Mouse (Mus musculus): ENCODE results near the gene Tmem80. TPM values are rescaled to one million over a fixed set of nuclear protein-coding genes. Genes with fewer than 3 reads are reported as not detected.

The Tmem80 gene
- total and polyA plus RNA-seq, 3 experiments = 7.4 to 9.9 (median 8.3) TPM

GRCm38 (mm10) chr7:141331990-141332389, 4.5 kb downstream of the Tmem80 start:
- no peaks in the 10 kb centered on the region for H3K27me3 ChIP-seq (replicated peaks)
- H3K9me3 ChIP-seq (replicated peaks; ENCODE audit: low read length) = no peaks in the 10 kb centered on the region
- H3K79me2 ChIP-seq (replicated peaks; ENCODE audit: control insufficient read depth, extremely low read depth, insufficient read depth, poor library complexity, severe bottlenecking) = no peaks in the 10 kb centered on the region
- H3K4me2 ChIP-seq (ENCODE audit: insufficient read depth, low read depth, poor library complexity, severe bottlenecking) = no peak overlapping the region
- H3K4me3 ChIP-seq (replicated peaks in 1 of 3; ENCODE audit: low read depth in 2 of 3, low read length in 2 of 3, poor library complexity in 1 of 3) = no peak overlapping the region
- H3K9ac ChIP-seq (ENCODE audit: insufficient read depth, low read depth) = no peak overlapping the region
- no peak for DNase-seq (ENCODE audit: extremely low read depth)
- dilution Hi-C loops (cut with MboI; ENCODE audit: extremely low pct_ligation_motif_present, extremely low pct_unique_long_range_greater_than_20kb, low sequenced_read_pairs) (no loop called here), in situ Hi-C loops (cut with MboI; ENCODE audit: low pct_ligation_motif_present, low pct_unique_long_range_greater_than_20kb, low sequenced_read_pairs) (no loop called here)
- peaks cover 5 to 14% of the 10 kb centered on the region in 2 experiments for H3K4me1 ChIP-seq (ENCODE audit: control insufficient read depth in 1 of 2, insufficient read depth in 2 of 2)
- H3K27ac ChIP-seq (ENCODE audit: insufficient read depth, low read depth) = no peak overlapping the region
- peaks cover 5 to 41% of the 10 kb centered on the region in 2 experiments for H3K36me3 ChIP-seq (replicated peaks in 1 of 2; ENCODE audit: control insufficient read depth in 1 of 2, insufficient read depth in 1 of 2, low read length in 1 of 2)
- TF ChIP-seq RCOR1 (conservative IDR thresholded peaks at IDR 0.05; ENCODE audit: low read depth, low read length) = no peak
- TF ChIP-seq ZC3H11A (IDR thresholded peaks at IDR 0.05; ENCODE audit: low read depth, low read length) = no peak
- TF ChIP-seq PAX5 (IDR thresholded peaks at IDR 0.05; ENCODE audit: low read length) = no peak

- in situ Hi-C loops (cut with MboI; ENCODE audit: low pct_ligation_motif_present, low pct_unique_long_range_greater_than_20kb, low sequenced_read_pairs) (no loop called here), dilution Hi-C loops (cut with MboI; ENCODE audit: extremely low pct_ligation_motif_present, extremely low pct_unique_long_range_greater_than_20kb, low sequenced_read_pairs) (no loop called here)
- Histone ChIP-seq H3K4me1 (ENCODE audit: control insufficient read depth in 1 of 2, insufficient read depth in 2 of 2) (peaks cover 0 to 4% of the 10 kb centered on the region in 2 experiments; a peak in 1 of 4 replicates), H3K4me2 (ENCODE audit: insufficient read depth, low read depth, poor library complexity, severe bottlenecking) (no peak overlapping the region), H3K27ac (ENCODE audit: insufficient read depth, low read depth) (no peak overlapping the region), H3K79me2 (replicated peaks; ENCODE audit: control insufficient read depth, extremely low read depth, insufficient read depth, poor library complexity, severe bottlenecking) (no peaks in the 10 kb centered on the region), H3K9me3 (replicated peaks; ENCODE audit: low read length) (no peaks in the 10 kb centered on the region), H3K9ac (ENCODE audit: insufficient read depth, low read depth) (no peak overlapping the region), H3K36me3 (replicated peaks in 1 of 2; ENCODE audit: control insufficient read depth in 1 of 2, insufficient read depth in 1 of 2, low read length in 1 of 2) (peaks cover 5 to 39% of the 10 kb centered on the region in 2 experiments), H3K27me3 (replicated peaks) (no peaks in the 10 kb centered on the region), H3K4me3 (replicated peaks in 1 of 3; ENCODE audit: low read depth in 2 of 3, low read length in 2 of 3, poor library complexity in 1 of 3) (no peak overlapping the region)
- TF ChIP-seq NELFE (IDR thresholded peaks at IDR 0.05; ENCODE audit: low read depth, low read length) = no peak
- no peak for TF ChIP-seq GABPA (IDR thresholded peaks at IDR 0.05; ENCODE audit: insufficient replicate concordance, low read depth, low read length)
- no peak for TF ChIP-seq IRF4 (IDR thresholded peaks at IDR 0.05; ENCODE audit: low read depth, low read length)
- TF ChIP-seq ETS1 (conservative IDR thresholded peaks at IDR 0.05; ENCODE audit: low read depth, low read length) = no peak
- no peak for TF ChIP-seq ELF1 (IDR thresholded peaks at IDR 0.05; ENCODE audit: low read depth, low read length)
- TF ChIP-seq BHLHE40 (IDR thresholded peaks at IDR 0.05; ENCODE audit: low read depth, low read length) = no peak
- TF ChIP-seq SMC3 (IDR thresholded peaks at IDR 0.05; ENCODE audit: low read depth, low read length) = no peak
- no peak for TF ChIP-seq USF1 (IDR thresholded peaks at IDR 0.05; ENCODE audit: low read depth, low read length)
- no peak for DNase-seq (ENCODE audit: extremely low read depth)
Observed at GRCm38 (mm10) chr7:141335044-141335579, 7.6 kb downstream of the Tmem80 start.

GRCm38 (mm10) chr7:141335682-141336081, 8.1 kb downstream of the Tmem80 start:
- dilution Hi-C loops (cut with MboI; ENCODE audit: extremely low pct_ligation_motif_present, extremely low pct_unique_long_range_greater_than_20kb, low sequenced_read_pairs) = no loop called here
- peaks cover 5 to 39% of the 10 kb centered on the region in 2 experiments for H3K36me3 ChIP-seq (replicated peaks in 1 of 2; ENCODE audit: control insufficient read depth in 1 of 2, insufficient read depth in 1 of 2, low read length in 1 of 2)
- no peak for DNase-seq (ENCODE audit: extremely low read depth)
- H3K4me1 ChIP-seq (ENCODE audit: control insufficient read depth in 1 of 2, insufficient read depth in 2 of 2) = peaks cover 0 to 4% of the 10 kb centered on the region in 2 experiments; a peak in 1 of 4 replicates
- no peak overlapping the region for H3K27ac ChIP-seq (ENCODE audit: insufficient read depth, low read depth)
- H3K4me3 ChIP-seq (replicated peaks in 1 of 3; ENCODE audit: low read depth in 2 of 3, low read length in 2 of 3, poor library complexity in 1 of 3) = no peak overlapping the region
- H3K79me2 ChIP-seq (replicated peaks; ENCODE audit: control insufficient read depth, extremely low read depth, insufficient read depth, poor library complexity, severe bottlenecking) = no peaks in the 10 kb centered on the region
- H3K9me3 ChIP-seq (replicated peaks; ENCODE audit: low read length) = no peaks in the 10 kb centered on the region
- TF ChIP-seq RAD21 (IDR thresholded peaks at IDR 0.05; ENCODE audit: low read depth, low read length) = no peak
- no peak for TF ChIP-seq KAT2A (IDR thresholded peaks at IDR 0.05; ENCODE audit: insufficient replicate concordance, low read length)
- no peak for TF ChIP-seq CHD1 (IDR thresholded peaks at IDR 0.05; ENCODE audit: low read depth, low read length)
- TF ChIP-seq ETS1 (conservative IDR thresholded peaks at IDR 0.05; ENCODE audit: low read depth, low read length) = no peak
- TF ChIP-seq SIN3A (IDR thresholded peaks at IDR 0.05; ENCODE audit: low read length) = no peak
- TF ChIP-seq MAZ (IDR thresholded peaks at IDR 0.05; ENCODE audit: low read depth, low read length) = no peak
- TF ChIP-seq JUND (conservative IDR thresholded peaks at IDR 0.05; ENCODE audit: low read depth, low read length) = no peak
- TF ChIP-seq GABPA (IDR thresholded peaks at IDR 0.05; ENCODE audit: insufficient replicate concordance, low read depth, low read length) = no peak
- TF ChIP-seq MXI1 (IDR thresholded peaks at IDR 0.05; ENCODE audit: low read depth, low read length) = no peak
- no peak for TF ChIP-seq ZMIZ1 (IDR thresholded peaks at IDR 0.05; ENCODE audit: low read depth, low read length)
- TF ChIP-seq POLR2AphosphoS2 (IDR thresholded peaks at IDR 0.05; ENCODE audit: low read depth, low read length) = no peak
- TF ChIP-seq ZC3H11A (IDR thresholded peaks at IDR 0.05; ENCODE audit: low read depth, low read length) = no peak
- TF ChIP-seq CHD2 (IDR thresholded peaks at IDR 0.05; ENCODE audit: low read length) = no peak
- no peak for TF ChIP-seq NELFE (IDR thresholded peaks at IDR 0.05; ENCODE audit: low read depth, low read length)
- no peak for TF ChIP-seq MEF2A (IDR thresholded peaks at IDR 0.05; ENCODE audit: borderline replicate concordance, low read depth, low read length)
- no peak for TF ChIP-seq RCOR1 (conservative IDR thresholded peaks at IDR 0.05; ENCODE audit: low read depth, low read length)
- in situ Hi-C loops (cut with MboI; ENCODE audit: low pct_ligation_motif_present, low pct_unique_long_range_greater_than_20kb, low sequenced_read_pairs) = no loop called here
- H3K9ac ChIP-seq (ENCODE audit: insufficient read depth, low read depth) = no peak overlapping the region
- H3K27me3 ChIP-seq (replicated peaks) = no peaks in the 10 kb centered on the region
- H3K4me2 ChIP-seq (ENCODE audit: insufficient read depth, low read depth, poor library complexity, severe bottlenecking) = no peak overlapping the region

All from CH12.LX (cell line).